Mouse (Mus musculus): Measurements from ENCODE around the gene Gm21972. TPM values are rescaled to one million over a fixed set of nuclear protein-coding genes. Genes with fewer than 3 reads are reported as not detected.

Gene Gm21972
- total and polyA plus RNA-seq, 3 experiments, result 0.65 to 52.7 TPM; not detected in 1

GRCm38 (mm10) chr1:86135315-86135714 is 1.9 kb downstream of the Gm21972 start:
- Histone ChIP-seq H3K36me3 (ENCODE audit: control insufficient read depth in 1 of 2, insufficient read depth in 2 of 2, low read length in 2 of 2) (peaks cover 0 to 39% of the 10 kb centered on the region in 2 experiments; a peak in 2 of 4 replicates), H3K27me3 (ENCODE audit: control insufficient read depth in 1 of 2, insufficient read depth in 2 of 2, low read length in 2 of 2) (no peaks in the 10 kb centered on the region), H3K4me1 (ENCODE audit: control insufficient read depth in 1 of 2, insufficient read depth in 2 of 2, low read length in 2 of 2) (no peaks in the 10 kb centered on the region), H3K4me3 (ENCODE audit: control insufficient read depth in 1 of 2, insufficient read depth in 1 of 2, low read depth in 2 of 2, low read length in 2 of 2) (no peak overlapping the region), H3K9ac (ENCODE audit: control insufficient read depth, low read depth, low read length, poor library complexity, severe bottlenecking) (no peak overlapping the region), H3K27ac (ENCODE audit: control insufficient read depth, low read depth, low read length) (no peak overlapping the region), H3K9me3 (replicated peaks; ENCODE audit: insufficient read depth, low read length) (no peaks in the 10 kb centered on the region), H3K79me2 (ENCODE audit: control insufficient read depth, insufficient read depth, low read length, poor library complexity) (no peaks in the 10 kb centered on the region)
- DNase-seq (ENCODE audit: low read depth, low spot score), result no peak
- no peak for TF ChIP-seq ETS1 (IDR thresholded peaks at IDR 0.05; ENCODE audit: low read depth, low read length)
- TF ChIP-seq TAL1 (IDR thresholded peaks at IDR 0.05; ENCODE audit: low read length), result no peak

DNA sequence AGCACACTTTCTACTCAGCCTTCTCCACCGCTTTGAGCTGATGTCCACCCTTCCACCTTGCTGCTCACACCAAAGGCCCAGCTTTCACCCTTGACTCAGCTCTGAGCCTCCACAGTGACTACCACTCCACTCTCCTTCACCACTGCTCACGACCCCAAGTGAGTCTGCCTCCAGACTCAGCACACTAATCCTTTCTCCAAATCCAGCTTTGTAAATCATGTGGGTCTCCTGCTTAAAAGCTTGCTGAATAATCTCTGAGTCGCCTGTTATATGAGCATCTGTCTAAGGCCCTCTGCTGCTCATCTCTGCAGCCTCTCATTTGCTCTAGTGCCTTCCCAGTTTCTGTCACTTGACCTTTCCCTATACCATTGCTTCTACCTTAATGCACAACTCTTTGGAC is 7.6 kb downstream of the Gm21972 start:
- DNase-seq (ENCODE audit: low read depth, low spot score), result no peak
- H3K36me3 ChIP-seq (ENCODE audit: control insufficient read depth in 1 of 2, insufficient read depth in 2 of 2, low read length in 2 of 2), result peaks cover 0 to 9% of the 10 kb centered on the region in 2 experiments; a peak in 2 of 4 replicates

GRCm38 (mm10) chr1:86143165-86143564 is 9.7 kb downstream of the Gm21972 start:
- H3K27ac ChIP-seq (ENCODE audit: control insufficient read depth, low read depth, low read length), result no peak overlapping the region
- no peaks in the 10 kb centered on the region for H3K79me2 ChIP-seq (ENCODE audit: control insufficient read depth, insufficient read depth, low read length, poor library complexity)
- no peak overlapping the region for H3K9ac ChIP-seq (ENCODE audit: control insufficient read depth, low read depth, low read length, poor library complexity, severe bottlenecking)
- no peaks in the 10 kb centered on the region; a peak in 1 of 4 replicates for H3K4me1 ChIP-seq (ENCODE audit: control insufficient read depth in 1 of 2, insufficient read depth in 2 of 2, low read length in 2 of 2)
- TF ChIP-seq JUND (IDR thresholded peaks at IDR 0.05; ENCODE audit: low read depth, low read length) (no peak), ELF1 (IDR thresholded peaks at IDR 0.05; ENCODE audit: low read depth, low read length) (no peak), NRF1 (IDR thresholded peaks at IDR 0.05; ENCODE audit: insufficient read depth, low read depth, low read length, poor library complexity, severe bottlenecking) (no peak), ETS1 (IDR thresholded peaks at IDR 0.05; ENCODE audit: low read depth, low read length) (no peak), MAFK (IDR thresholded peaks at IDR 0.05; ENCODE audit: borderline replicate concordance, low read depth, low read length) (no peak), ZNF384 (IDR thresholded peaks at IDR 0.05; ENCODE audit: low read depth, low read length) (no peak), POLR2A (IDR thresholded peaks at IDR 0.05; ENCODE audit: control insufficient read depth in 1 of 2, insufficient read depth in 1 of 2, low read depth in 1 of 2, low read length in 2 of 2, poor library complexity in 1 of 2) (no peak), MEF2A (IDR thresholded peaks at IDR 0.05; ENCODE audit: extremely low read depth, insufficient replicate concordance, low read depth, low read length, poor library complexity, severe bottlenecking) (no peak), RCOR1 (IDR thresholded peaks at IDR 0.05; ENCODE audit: low read depth, low read length) (no peak), SMC3 (IDR thresholded peaks at IDR 0.05; ENCODE audit: low read depth, low read length) (no peak), POLR2AphosphoS5 (IDR thresholded peaks at IDR 0.05; ENCODE audit: borderline replicate concordance, low read depth, low read length) (no peak), GATA1 (IDR thresholded peaks at IDR 0.05; ENCODE audit: low read depth, low read length) (no peak)
- H3K27me3 ChIP-seq (ENCODE audit: control insufficient read depth in 1 of 2, insufficient read depth in 2 of 2, low read length in 2 of 2), result no peaks in the 10 kb centered on the region
- H3K36me3 ChIP-seq (ENCODE audit: control insufficient read depth in 1 of 2, insufficient read depth in 2 of 2, low read length in 2 of 2), result peaks cover 0 to under 1% of the 10 kb centered on the region in 2 experiments; a peak in 1 of 4 replicates
- no peak for DNase-seq (ENCODE audit: low read depth, low spot score)
- H3K9me3 ChIP-seq (replicated peaks; ENCODE audit: insufficient read depth, low read length), result no peaks in the 10 kb centered on the region
- no peak overlapping the region for H3K4me3 ChIP-seq (ENCODE audit: control insufficient read depth in 1 of 2, insufficient read depth in 1 of 2, low read depth in 2 of 2, low read length in 2 of 2)

More for the DNA sequence above, 7.6 kb downstream of the Gm21972 start:
- H3K79me2 ChIP-seq (ENCODE audit: control insufficient read depth, insufficient read depth, low read length, poor library complexity), result no peaks in the 10 kb centered on the region
- H3K27ac ChIP-seq (ENCODE audit: control insufficient read depth, low read depth, low read length), result no peak overlapping the region
- H3K4me1 ChIP-seq (ENCODE audit: control insufficient read depth in 1 of 2, insufficient read depth in 2 of 2, low read length in 2 of 2), result no peaks in the 10 kb centered on the region; a peak in 1 of 4 replicates
- no peak for TF ChIP-seq POLR2A (IDR thresholded peaks at IDR 0.05; ENCODE audit: control insufficient read depth in 1 of 2, insufficient read depth in 1 of 2, low read depth in 1 of 2, low read length in 2 of 2, poor library complexity in 1 of 2)
- TF ChIP-seq MYC (IDR thresholded peaks at IDR 0.05; ENCODE audit: low read depth, low read length), result no peak
- TF ChIP-seq POLR2AphosphoS2 (IDR thresholded peaks at IDR 0.05; ENCODE audit: low read length), result no peak
- TF ChIP-seq MAFK (IDR thresholded peaks at IDR 0.05; ENCODE audit: borderline replicate concordance, low read depth, low read length), result no peak
- no peak for TF ChIP-seq MYB (IDR thresholded peaks at IDR 0.05; ENCODE audit: low read depth, low read length)
- no peak for TF ChIP-seq GATA1 (IDR thresholded peaks at IDR 0.05; ENCODE audit: low read depth, low read length)
- TF ChIP-seq JUND (IDR thresholded peaks at IDR 0.05; ENCODE audit: low read depth, low read length), result no peak
- TF ChIP-seq ZNF384 (IDR thresholded peaks at IDR 0.05; ENCODE audit: low read depth, low read length), result no peak
- TF ChIP-seq MAX (IDR thresholded peaks at IDR 0.05; ENCODE audit: low read length), result no peak
- no peak overlapping the region for H3K9ac ChIP-seq (ENCODE audit: control insufficient read depth, low read depth, low read length, poor library complexity, severe bottlenecking)
- H3K4me3 ChIP-seq (ENCODE audit: control insufficient read depth in 1 of 2, insufficient read depth in 1 of 2, low read depth in 2 of 2, low read length in 2 of 2), result no peak overlapping the region
- no peaks in the 10 kb centered on the region for H3K27me3 ChIP-seq (ENCODE audit: control insufficient read depth in 1 of 2, insufficient read depth in 2 of 2, low read length in 2 of 2)
- no peaks in the 10 kb centered on the region for H3K9me3 ChIP-seq (replicated peaks; ENCODE audit: insufficient read depth, low read length)

Data from MEL (cell line).